Mouse (Mus musculus) neural tube, embryonic 15.5 days (tissue): ENCODE measurements around the gene Tbcel. TPM values are rescaled to one million over a fixed set of nuclear protein-coding genes. Genes with fewer than 3 reads are reported as not detected.

Experiments used
- ATAC-seq: fragments of 200-750 bp; cut with Nextera tagmentation; 2 replicates; pipeline ENCODE4 v1.8.0; 2017; ENCODE audit warnings: mild to moderate bottlenecking, moderate TSS enrichment, moderate library complexity; ENCODE audit not compliant: low FRiP score
- H3K27ac ChIP-seq: fragments of 300-500 bp; sonication (generic); replicated peaks from 2 replicates; pipeline ENCODE4 v1.5.1; 2015; ENCODE audit warnings: mild to moderate bottlenecking, inconsistent platforms
- H3K27me3 ChIP-seq: fragments of 300-500 bp; sonication (generic); replicated peaks from 2 replicates; pipeline ENCODE4 v1.6.1; 2015; ENCODE audit warnings: inconsistent platforms
- H3K36me3 ChIP-seq: fragments of 300-500 bp; sonication (generic); 2 replicates; pipeline ENCODE4 v1.6.1; 2015; ENCODE audit warnings: inconsistent platforms
- H3K4me1 ChIP-seq: fragments of 300-500 bp; sonication (generic); 2 replicates; pipeline ENCODE4 v1.6.1; 2015; ENCODE audit warnings: inconsistent platforms
- H3K4me2 ChIP-seq: fragments of 300-500 bp; sonication (generic); 2 replicates; pipeline ENCODE4 v1.6.1; 2015; ENCODE audit warnings: inconsistent platforms, mild to moderate bottlenecking, moderate library complexity
- H3K4me3 ChIP-seq: fragments of 300-500 bp; sonication (generic); replicated peaks from 2 replicates; pipeline ENCODE4 v1.5.1; 2015; ENCODE audit warnings: mild to moderate bottlenecking, inconsistent platforms
- H3K9ac ChIP-seq: fragments of 300-500 bp; sonication (generic); replicated peaks from 2 replicates; pipeline ENCODE4 v1.6.1; 2015; ENCODE audit warnings: mild to moderate bottlenecking, inconsistent platforms
- H3K9me3 ChIP-seq: fragments of 300-500 bp; sonication (generic); replicated peaks from 2 replicates; pipeline ENCODE4 v1.6.1; 2016; ENCODE audit warnings: inconsistent platforms
- WGBS: fragments of 180-500 bp; shearing (Covaris S2); methylation state at CpG from one replicate; pipeline ENCODE4 v1.1.7; 2015; ENCODE audit warnings: mixed read lengths; 5-methylcytosine and 5-hydroxymethylcytosine counted together
- polyA plus RNA-seq: library from polyadenylated mRNA; unstranded; fragments of >200 nt; fragmentation: Nextera tagmentation; extraction: Ambion mirVana; gene quantifications from 2 replicates; pipeline ENCODE4 v1.2.1, GENCODE M21; 2015

Gene Tbcel
- polyA plus RNA-seq: 3.9 and 4.0 TPM in 2 replicates

- no peaks in the 10 kb centered on the region for H3K27me3 ChIP-seq
- H3K4me3 ChIP-seq: no peak within 1 kb of the TSS
- 79% methylated on average over 6 of the region's 6 CpGs for WGBS
- H3K9me3 ChIP-seq: no peaks in the 10 kb centered on the region
- H3K36me3 ChIP-seq: no peaks in the 10 kb centered on the region
- H3K4me2 ChIP-seq: no peak within 1 kb of the TSS
- H3K9ac ChIP-seq: no peak within 1 kb of the TSS
- H3K4me1 ChIP-seq: no peaks in the 10 kb centered on the region; the same call in 1 of the 2 replicates
- ATAC-seq: no peak
- H3K27ac ChIP-seq: no peak within 1 kb of the TSS
Observed at GRCm38 (mm10) chr9:42507709-42508108, at the start of gene Tbcel. Gene Tbcel, minus strand, starts transcription at chr9:42507809.

- H3K4me3 ChIP-seq: no peak overlapping the region
- no peak overlapping the region for H3K9ac ChIP-seq
- H3K27ac ChIP-seq: no peak overlapping the region
- no peaks in the 10 kb centered on the region for H3K27me3 ChIP-seq
- no peak overlapping the region for H3K4me2 ChIP-seq
- peaks cover 3% of the 10 kb centered on the region; the same call in 1 of the 2 replicates for H3K4me1 ChIP-seq
- 95% methylated on average over 1 of the region's 1 CpGs for WGBS
- H3K9me3 ChIP-seq: 0 out of 2 replicates have a peak, but pooled peaks cover 3% of the 10 kb centered on the region
- no peaks in the 10 kb centered on the region for H3K36me3 ChIP-seq
- no peak for ATAC-seq
Observed at GRCm38 (mm10) chr9:42555186-42555585, 47.6 kb upstream of the Tbcel start.

GRCm38 (mm10) chr9:42550116-42550515 is 42.5 kb upstream of the Tbcel start:
- peak; percentile 77 for ATAC-seq
- H3K4me2 ChIP-seq: no peak overlapping the region
- H3K4me3 ChIP-seq: no peak overlapping the region
- H3K27me3 ChIP-seq: no peaks in the 10 kb centered on the region
- no peaks in the 10 kb centered on the region for H3K9me3 ChIP-seq
- H3K36me3 ChIP-seq: no peaks in the 10 kb centered on the region
- H3K27ac ChIP-seq: no peak overlapping the region
- H3K9ac ChIP-seq: no peak overlapping the region
- peaks cover 4% of the 10 kb centered on the region; the same call in 1 of the 2 replicates for H3K4me1 ChIP-seq
- WGBS: 18% methylated on average over 13 of the region's 13 CpGs

- Histone ChIP-seq H3K4me2 (no peak overlapping the region), H3K9ac (no peak overlapping the region), H3K9me3 (no peaks in the 10 kb centered on the region), H3K4me1 (peaks cover 8% of the 10 kb centered on the region), H3K27ac (no peak overlapping the region), H3K4me3 (no peak overlapping the region), H3K36me3 (no peaks in the 10 kb centered on the region), H3K27me3 (no peaks in the 10 kb centered on the region)
- ATAC-seq: no peak
- 74% methylated on average over 7 of the region's 7 CpGs for WGBS
Observed at GRCm38 (mm10) chr9:42548981-42549380, 41.4 kb upstream of the Tbcel start.

DNA sequence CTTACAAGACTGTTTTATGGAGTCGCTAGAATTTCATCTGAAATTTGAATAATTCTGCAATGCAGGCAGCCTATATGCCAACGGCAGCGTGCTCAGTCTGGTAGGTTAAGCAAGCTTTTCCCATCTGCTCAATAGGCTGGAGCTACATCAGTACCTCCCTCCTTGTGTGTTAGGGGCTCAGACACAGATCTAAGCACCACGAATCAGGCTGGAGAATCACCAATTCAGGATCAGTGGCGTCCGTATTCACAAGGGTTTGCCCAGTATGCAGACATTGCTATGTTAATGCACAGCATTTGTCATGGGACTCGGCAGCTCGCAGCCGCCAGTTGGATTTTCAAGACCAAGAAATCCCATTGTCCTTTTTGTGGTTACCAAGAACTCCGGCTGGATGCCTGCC is 36.9 kb upstream of the Tbcel start:
- H3K36me3 ChIP-seq: no peaks in the 10 kb centered on the region
- peaks cover 4% of the 10 kb centered on the region; the same call in 1 of the 2 replicates for H3K4me1 ChIP-seq
- no peaks in the 10 kb centered on the region for H3K9me3 ChIP-seq
- no peak overlapping the region for H3K4me2 ChIP-seq
- H3K27me3 ChIP-seq: no peaks in the 10 kb centered on the region
- WGBS: 54% methylated on average over 10 of the region's 10 CpGs
- no peak overlapping the region for H3K9ac ChIP-seq
- ATAC-seq: no peak
- no peak overlapping the region for H3K4me3 ChIP-seq
- no peak overlapping the region for H3K27ac ChIP-seq

GRCm38 (mm10) chr9:42533491-42533890 is 25.9 kb upstream of the Tbcel start:
- Histone ChIP-seq H3K27me3 (no peaks in the 10 kb centered on the region), H3K27ac (no peak overlapping the region), H3K9me3 (no peaks in the 10 kb centered on the region), H3K4me2 (no peak overlapping the region), H3K4me1 (peaks cover 24% of the 10 kb centered on the region), H3K9ac (no peak overlapping the region), H3K4me3 (no peak overlapping the region), H3K36me3 (0 out of 2 replicates have a peak, but pooled peaks cover 3% of the 10 kb centered on the region)
- no peak for ATAC-seq
- 79% methylated on average over 8 of the region's 8 CpGs for WGBS

DNA sequence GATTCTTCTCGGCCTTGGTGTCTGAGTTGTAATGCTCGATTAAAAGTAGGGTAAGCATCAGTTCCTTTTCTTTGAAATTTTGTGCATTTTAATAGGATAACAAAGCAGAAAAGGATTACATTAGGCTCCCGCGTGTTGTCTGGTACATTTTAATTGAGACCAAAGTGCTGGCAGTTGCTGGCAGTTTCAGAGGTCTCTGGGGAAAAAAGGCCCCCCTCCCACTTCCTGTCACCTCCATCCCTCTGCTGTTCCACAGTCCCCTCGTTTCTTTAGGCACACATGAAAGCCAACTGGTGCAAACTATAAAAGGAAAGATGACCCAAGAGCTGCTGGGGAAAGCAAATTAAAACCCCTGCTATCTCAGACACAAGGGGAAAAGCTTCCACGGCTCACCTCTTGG is 25.4 kb upstream of the Tbcel start:
- ATAC-seq: no peak

DNA sequence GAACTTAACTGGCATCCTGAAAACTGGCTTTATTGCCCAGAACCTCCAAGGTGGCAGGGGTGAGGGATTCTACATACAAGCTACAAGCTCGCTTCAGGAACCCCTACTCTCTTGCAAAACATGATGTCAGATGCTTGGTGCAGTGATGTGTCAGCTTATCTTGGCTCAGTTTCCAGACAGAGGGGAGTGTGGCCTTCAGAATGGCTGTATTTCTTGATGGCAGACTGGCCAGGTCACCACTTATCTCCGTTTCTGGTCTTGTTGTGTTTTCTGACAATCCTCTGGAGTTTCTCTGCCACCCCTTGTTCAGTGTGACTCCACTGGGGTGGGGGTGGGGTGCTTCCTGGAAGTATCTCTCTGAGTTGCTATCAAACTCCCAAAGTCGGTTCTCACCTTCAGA is 24.3 kb upstream of the Tbcel start:
- Histone ChIP-seq H3K27me3 (no peaks in the 10 kb centered on the region), H3K9me3 (no peaks in the 10 kb centered on the region), H3K9ac (no peak overlapping the region), H3K36me3 (0 out of 2 replicates have a peak, but pooled peaks cover 3% of the 10 kb centered on the region), H3K4me1 (peaks cover 24% of the 10 kb centered on the region), H3K4me3 (no peak overlapping the region), H3K4me2 (no peak overlapping the region), H3K27ac (no peak overlapping the region)
- 64% methylated on average over 3 of the region's 3 CpGs for WGBS
- no peak for ATAC-seq

More for the DNA sequence above, 25.4 kb upstream of the Tbcel start:
- H3K36me3 ChIP-seq: 0 out of 2 replicates have a peak, but pooled peaks cover 3% of the 10 kb centered on the region
- no peak overlapping the region for H3K9ac ChIP-seq
- no peaks in the 10 kb centered on the region for H3K27me3 ChIP-seq
- no peaks in the 10 kb centered on the region for H3K9me3 ChIP-seq
- no peak overlapping the region for H3K27ac ChIP-seq
- H3K4me1 ChIP-seq: peaks cover 24% of the 10 kb centered on the region
- H3K4me2 ChIP-seq: no peak overlapping the region
- no peak overlapping the region for H3K4me3 ChIP-seq
- 24% methylated on average over 6 of the region's 6 CpGs for WGBS

GRCm38 (mm10) chr9:42530221-42531152 is 22.9 kb upstream of the Tbcel start:
- Histone ChIP-seq H3K27ac (peak overlapping the region; percentile 42), H3K27me3 (no peaks in the 10 kb centered on the region), H3K4me2 (no peak overlapping the region), H3K9ac (no peak overlapping the region), H3K4me3 (no peak overlapping the region), H3K36me3 (no peaks in the 10 kb centered on the region), H3K4me1 (peaks cover 24% of the 10 kb centered on the region), H3K9me3 (no peaks in the 10 kb centered on the region)
- 19% methylated on average over 7 of the region's 7 CpGs for WGBS
- ATAC-seq: peak; percentile 76

DNA sequence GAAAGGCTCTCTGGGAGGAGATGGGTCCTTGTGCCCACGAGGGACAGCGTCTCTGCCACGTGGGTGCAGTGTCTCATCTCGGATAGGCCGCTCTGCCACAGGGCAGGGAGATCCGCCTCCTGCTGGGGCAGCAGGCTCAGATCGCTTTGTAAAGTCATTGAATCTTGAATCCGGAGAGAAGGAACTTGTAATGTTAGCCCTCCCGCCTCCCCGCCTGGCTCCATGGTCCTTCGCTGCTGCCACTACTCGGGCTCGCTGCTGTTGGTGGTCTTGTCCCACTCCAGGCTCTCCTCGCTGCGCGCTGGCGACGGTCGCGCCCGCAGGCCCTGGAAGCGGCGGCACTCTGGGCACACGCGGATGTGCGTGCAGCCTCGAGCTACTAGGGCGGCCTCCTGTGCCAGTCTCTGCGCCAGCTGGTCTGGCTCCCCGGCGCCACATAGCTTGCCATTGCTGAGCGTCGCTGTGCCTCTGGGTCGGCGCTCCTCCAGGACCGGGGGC is 13.0 kb upstream of the Tbcel start:
- peak overlapping the region; percentile 36 for H3K9ac ChIP-seq

DNA sequence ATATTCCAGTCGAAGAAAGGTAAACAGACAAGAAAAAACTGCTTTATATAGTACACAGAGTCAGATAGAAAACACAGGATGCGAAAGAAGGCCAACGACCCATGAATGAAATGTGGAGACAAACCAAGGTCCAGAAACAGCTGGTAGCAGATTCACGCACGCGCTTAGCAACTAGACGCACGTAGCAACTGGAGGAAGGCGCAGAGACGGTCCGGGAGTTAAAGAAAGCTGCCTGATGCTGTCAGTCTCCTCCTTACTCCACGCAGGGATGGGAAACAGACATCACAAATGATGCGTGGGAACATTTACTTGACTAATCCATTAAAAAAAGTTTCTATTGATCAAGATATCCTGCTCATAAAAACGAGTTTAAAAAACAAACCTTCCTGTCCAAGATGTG is 10.6 kb upstream of the Tbcel start:
- WGBS: 42% methylated on average over 14 of the region's 14 CpGs
- Histone ChIP-seq H3K36me3 (no peaks in the 10 kb centered on the region), H3K9ac (no peak overlapping the region), H3K4me3 (no peak overlapping the region), H3K4me2 (no peak overlapping the region), H3K4me1 (peaks cover 17% of the 10 kb centered on the region), H3K27me3 (peaks cover 7% of the 10 kb centered on the region; the same call in 1 of the 2 replicates), H3K9me3 (no peaks in the 10 kb centered on the region), H3K27ac (no peak overlapping the region)
- ATAC-seq: no peak

More for the DNA sequence above, 13.0 kb upstream of the Tbcel start:
- 6% methylated on average over 36 of the region's 36 CpGs for WGBS
- Histone ChIP-seq H3K4me2 (peak overlapping the region; percentile 64), H3K27me3 (peaks cover 7% of the 10 kb centered on the region; the same call in 1 of the 2 replicates), H3K4me3 (peak overlapping the region; percentile 32), H3K36me3 (no peaks in the 10 kb centered on the region), H3K9me3 (no peaks in the 10 kb centered on the region), H3K4me1 (peaks cover 10% of the 10 kb centered on the region), H3K27ac (peak overlapping the region; percentile 45; the same call in 1 of the 2 replicates)
- ATAC-seq: peak; percentile 77

- no peak overlapping the region for H3K4me3 ChIP-seq
- H3K27ac ChIP-seq: no peak overlapping the region
- no peak for ATAC-seq
- H3K36me3 ChIP-seq: no peaks in the 10 kb centered on the region
- 26% methylated on average over 5 of the region's 5 CpGs for WGBS
- H3K9ac ChIP-seq: no peak overlapping the region
- H3K27me3 ChIP-seq: no peaks in the 10 kb centered on the region
- no peak overlapping the region for H3K4me2 ChIP-seq
- H3K9me3 ChIP-seq: no peaks in the 10 kb centered on the region
- H3K4me1 ChIP-seq: peaks cover 7% of the 10 kb centered on the region
Observed at GRCm38 (mm10) chr9:42513159-42513558, 5.5 kb upstream of the Tbcel start.
